Mouse (Mus musculus): ENCODE results near the gene Fxyd1. TPM values are rescaled to one million over a fixed set of nuclear protein-coding genes. Genes with fewer than 3 reads are reported as not detected.

The Fxyd1 gene
- 8.0 and 11.6 TPM in 2 replicates for polyA plus RNA-seq (2012; ENCODE audit: low replicate concordance)

GRCm38 (mm10) chr7:31057071-31057470 is at the start of gene Fxyd1:
Fxyd1 (minus strand) TSS chr7:31057199.

GRCm38 (mm10) chr7:31076492-31076891 is 19.5 kb upstream of the Fxyd1 start, which contains the start of gene Fxyd3:
Fxyd3 (minus strand) TSS chr7:31076704.

GRCm38 (mm10) chr7:31059108-31059507 is 2.1 kb upstream of the Fxyd1 start, which contains the start of gene Lgi4:
Lgi4 (plus strand) TSS chr7:31059342.

GRCm38 (mm10) chr7:31051321-31052021 is 5.5 kb downstream of the Fxyd1 start, which contains the start of gene Fxyd7:
Fxyd7 (minus strand) TSS chr7:31051467.

GRCm38 (mm10) chr7:31042431-31042910 is 14.5 kb downstream of the Fxyd1 start, which contains the start of gene Fxyd5:
Fxyd5 (minus strand) TSS chr7:31042481.

Other genes starting within 250 kb of the Fxyd1 start
- gene Ffar2, start 233.4 kb downstream of the Fxyd1 start, polyA plus RNA-seq (2012; ENCODE audit: low replicate concordance) = 14.6 and 29.3 TPM in 2 replicates
- gene Ffar3, start 201.0 kb downstream of the Fxyd1 start, polyA plus RNA-seq (2012; ENCODE audit: low replicate concordance) = 0.22 and 0.35 TPM in 2 replicates
- 15.4 and 23.8 TPM in 2 replicates for gene Ffar1, start 195.6 kb downstream of the Fxyd1 start, polyA plus RNA-seq (2012; ENCODE audit: low replicate concordance)
- gene Cd22, start 176.9 kb downstream of the Fxyd1 start, polyA plus RNA-seq (2012; ENCODE audit: low replicate concordance) = 64.8 and 456 TPM in 2 replicates
- gene Mag, start 142.3 kb downstream of the Fxyd1 start, polyA plus RNA-seq (2012; ENCODE audit: low replicate concordance) = 2.7 and 3.1 TPM in 2 replicates
- gene Hamp2, start 132.5 kb downstream of the Fxyd1 start, polyA plus RNA-seq (2012; ENCODE audit: low replicate concordance) = not detected in 2 replicates
- gene Hamp, start 113.2 kb downstream of the Fxyd1 start, polyA plus RNA-seq (2012; ENCODE audit: low replicate concordance) = not detected in 2 replicates
- gene Usf2, start 100.4 kb downstream of the Fxyd1 start, polyA plus RNA-seq (2012; ENCODE audit: low replicate concordance) = 151 and 188 TPM in 2 replicates
- 4.8 and 9.2 TPM in 2 replicates for gene Lsr, start 83.7 kb downstream of the Fxyd1 start, polyA plus RNA-seq (2012; ENCODE audit: low replicate concordance)
- 0.07 and 0.18 TPM in 2 replicates for gene Fam187b, start 83.4 kb downstream of the Fxyd1 start, polyA plus RNA-seq (2012; ENCODE audit: low replicate concordance)
- 668 and 903 TPM in 2 replicates for gene Fxyd5, start 14.7 kb downstream of the Fxyd1 start, polyA plus RNA-seq (2012; ENCODE audit: low replicate concordance)
- gene Fxyd7, start 5.7 kb downstream of the Fxyd1 start, polyA plus RNA-seq (2012; ENCODE audit: low replicate concordance) = 1.7 and 2.9 TPM in 2 replicates
- gene Lgi4, start 2.1 kb upstream of the Fxyd1 start, polyA plus RNA-seq (2012; ENCODE audit: low replicate concordance) = 0.08 and 0.24 TPM in 2 replicates
- gene Fxyd3, start 19.5 kb upstream of the Fxyd1 start, polyA plus RNA-seq (2012; ENCODE audit: low replicate concordance) = not detected in 2 replicates
- gene Hpn, start 58.1 kb upstream of the Fxyd1 start, polyA plus RNA-seq (2012; ENCODE audit: low replicate concordance) = 2.6 and 9.2 TPM in 2 replicates
- 8.6 and 26.1 TPM in 2 replicates for gene Scn1b, start 69.8 kb upstream of the Fxyd1 start, polyA plus RNA-seq (2012; ENCODE audit: low replicate concordance)
- gene Gramd1a, start 98.7 kb upstream of the Fxyd1 start, polyA plus RNA-seq (2012; ENCODE audit: low replicate concordance) = 291 and 896 TPM in 2 replicates
- gene Scgb2b2, start 233.3 kb upstream of the Fxyd1 start, polyA plus RNA-seq (2012; ENCODE audit: low replicate concordance) = not detected in 2 replicates
- gene Scgb1b2, start 234.6 kb upstream of the Fxyd1 start, polyA plus RNA-seq (2012; ENCODE audit: low replicate concordance) = not detected in 2 replicates

All from hematopoietic multipotent progenitor cell, adult 10-12 weeks (in vitro differentiated cells).